Comparison of ENCODE assay signal across 8 mouse cellular contexts in the genomic region with DNA sequence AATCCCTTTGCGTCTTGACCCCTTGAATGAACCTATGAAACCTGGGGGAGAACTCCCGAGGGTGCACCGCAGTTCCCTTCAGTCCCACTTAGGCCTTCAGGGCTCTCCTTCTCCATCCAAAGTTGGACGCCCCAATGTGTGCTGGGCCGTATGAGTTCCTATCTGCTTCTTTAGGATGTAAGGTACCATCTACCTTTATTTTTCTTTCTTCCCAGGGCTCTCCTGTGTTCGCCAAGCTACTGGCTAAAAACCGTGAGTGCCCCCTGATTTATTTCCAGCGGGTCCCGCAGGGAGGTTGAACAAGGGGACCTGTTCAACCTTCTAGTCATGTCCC. TPM values are rescaled to one million over a fixed set of nuclear protein-coding genes. Genes with fewer than 3 reads are reported as not detected.
DNase-seq lines count a peak whose midpoint lies in the region; ATAC-seq lines count a peak whose summit lies in the region.
"Had no signal": no experiment of that assay in that cellular context is flagged by ENCODE, and none has a peak within 500 bp of the region (broad histone marks: within the 10 kb centered on the region; RNA-seq: fewer than 3 reads in every experiment).

No protein-coding gene starts in this region.

- ATAC-seq in lung, embryonic 16.5 days (ENCODE audit: low read depth) = no peak
- ATAC-seq in forebrain, embryonic 14.5 days = no peak; the same call in 1 of the 2 replicates
- no peak for ATAC-seq in liver, embryonic 12.5 days
- no peak for ATAC-seq in stomach, embryonic 16.5 days (ENCODE audit: insufficient read depth, low FRiP score)

- 12% methylated on average over 9 of the region's 9 CpGs for WGBS in lung, embryonic 16.5 days
- WGBS in forebrain, embryonic 14.5 days = under 1% methylated on average over 9 of the region's 9 CpGs
- 17% methylated on average over 9 of the region's 9 CpGs for WGBS in liver, embryonic 12.5 days (ENCODE audit: insufficient replicate concordance)
- WGBS in stomach, embryonic 16.5 days = 14% methylated on average over 9 of the region's 9 CpGs

- no peaks in the 10 kb centered on the region for H3K9me3 ChIP-seq in lung, embryonic 16.5 days (ENCODE audit: control insufficient read depth, low read length)
- H3K9me3 ChIP-seq in forebrain, embryonic 14.5 days (replicated peaks; ENCODE audit: control insufficient read depth, low read length) = no peaks in the 10 kb centered on the region
- no peaks in the 10 kb centered on the region for H3K9me3 ChIP-seq in liver, embryonic 12.5 days (replicated peaks)
- H3K9me3 ChIP-seq in stomach, embryonic 16.5 days (replicated peaks; ENCODE audit: control insufficient read depth, low read length) = no peaks in the 10 kb centered on the region

- no peaks in the 10 kb centered on the region for H3K36me3 ChIP-seq in lung, embryonic 16.5 days (ENCODE audit: control insufficient read depth, insufficient read depth, low read length)
- no peaks in the 10 kb centered on the region for H3K36me3 ChIP-seq in forebrain, embryonic 14.5 days (ENCODE audit: control insufficient read depth, insufficient read depth, low read length)
- no peaks in the 10 kb centered on the region for H3K36me3 ChIP-seq in liver, embryonic 12.5 days
- H3K36me3 ChIP-seq in stomach, embryonic 16.5 days (ENCODE audit: control insufficient read depth, insufficient read depth, low read length) = no peaks in the 10 kb centered on the region

- no peak for DNase-seq in lung, postnatal 4 days
- peak; percentile 25 for DNase-seq in forebrain, embryonic 14.5 days (ENCODE audit: low spot score)
- DNase-seq in adipocyte (ENCODE audit: low spot score) = no peak
- DNase-seq in embryo, embryonic 11 days = no peak
- DNase-seq: kidney, adult 8-10 months had no signal

- H3K4me2 ChIP-seq in lung, embryonic 16.5 days (ENCODE audit: low read depth, low read length) = peak overlapping the region; percentile 85
- peak overlapping the region; percentile 78 for H3K4me2 ChIP-seq in forebrain, embryonic 14.5 days (ENCODE audit: low read length)
- H3K4me2 ChIP-seq in liver, embryonic 12.5 days = peak overlapping the region; percentile 80
- H3K4me2 ChIP-seq in stomach, embryonic 16.5 days (ENCODE audit: low read depth, low read length) = peak overlapping the region; percentile 59

- H3K4me1 ChIP-seq in lung, embryonic 16.5 days (replicated peaks; ENCODE audit: control insufficient read depth, insufficient read depth, low read length) = peaks cover 5% of the 10 kb centered on the region; the same call in 1 of the 2 replicates
- peaks cover 6% of the 10 kb centered on the region for H3K4me1 ChIP-seq in forebrain, embryonic 14.5 days (ENCODE audit: control insufficient read depth, insufficient read depth, low read length)
- H3K4me1 ChIP-seq in liver, embryonic 12.5 days = peaks cover 35% of the 10 kb centered on the region
- H3K4me1 ChIP-seq in stomach, embryonic 16.5 days (ENCODE audit: control insufficient read depth, insufficient read depth, low read length) = peaks cover 10% of the 10 kb centered on the region; the same call in 1 of the 2 replicates

- peak overlapping the region; percentile 79 for H3K9ac ChIP-seq in lung, embryonic 16.5 days (ENCODE audit: low read length)
- peak overlapping the region; percentile 82 for H3K9ac ChIP-seq in forebrain, embryonic 14.5 days (ENCODE audit: low read length)
- H3K9ac ChIP-seq in liver, embryonic 12.5 days = no peak overlapping the region
- H3K9ac ChIP-seq in stomach, embryonic 16.5 days (ENCODE audit: low read length) = peak overlapping the region; percentile 67

- H3K4me3 ChIP-seq in lung, embryonic 16.5 days (ENCODE audit: low read length) = peak overlapping the region; percentile 73
- H3K4me3 ChIP-seq in forebrain, embryonic 14.5 days (ENCODE audit: low read depth, low read length) = peak overlapping the region; percentile 69
- peak overlapping the region; percentile 58 for H3K4me3 ChIP-seq in liver, embryonic 12.5 days
- peak overlapping the region; percentile 55 for H3K4me3 ChIP-seq in stomach, embryonic 16.5 days (replicated peaks; ENCODE audit: low read length)

- no peak overlapping the region for H3K27ac ChIP-seq in lung, embryonic 16.5 days (ENCODE audit: low read length)
- H3K27ac ChIP-seq in forebrain, embryonic 14.5 days (ENCODE audit: low read depth, low read length) = no peak overlapping the region
- H3K27ac ChIP-seq in liver, embryonic 12.5 days = no peak overlapping the region
- H3K27ac ChIP-seq in stomach, embryonic 16.5 days (ENCODE audit: low read length) = no peak overlapping the region

- H3K27me3 ChIP-seq in lung, embryonic 16.5 days (ENCODE audit: control insufficient read depth, insufficient read depth, low read depth, low read length) = no peaks in the 10 kb centered on the region
- no peaks in the 10 kb centered on the region for H3K27me3 ChIP-seq in forebrain, embryonic 14.5 days (replicated peaks; ENCODE audit: control insufficient read depth, insufficient read depth, low read length)
- peaks cover 49% of the 10 kb centered on the region for H3K27me3 ChIP-seq in liver, embryonic 12.5 days (replicated peaks)
- H3K27me3 ChIP-seq in stomach, embryonic 16.5 days (ENCODE audit: control insufficient read depth, insufficient read depth, low read length) = no peaks in the 10 kb centered on the region

RNA-seq across cellular contexts. Expression of a gene that starts 0.9 kb away (rescaled TPM):
- polyA plus RNA-seq in lung, embryonic 16.5 days (2015; fragmentation: Nextera tagmentation; extraction: Ambion mirVana) = 7.3 and 8.5 TPM in 2 replicates
- polyA plus RNA-seq in forebrain, embryonic 14.5 days (2014; fragmentation: Nextera tagmentation; extraction: Ambion mirVana) = 6.7 and 7.7 TPM in 2 replicates
- 2.3 and 2.4 TPM in 2 replicates for polyA plus RNA-seq in liver, embryonic 12.5 days (2016; fragmentation: Nextera tagmentation; extraction: Ambion mirVana)
- polyA plus RNA-seq in stomach, embryonic 16.5 days (2015; fragmentation: Nextera tagmentation; extraction: Ambion mirVana) = 9.2 and 10.4 TPM in 2 replicates

RNA-seq across cellular contexts. Expression of a gene that starts 18.4 kb away (rescaled TPM):
- polyA plus RNA-seq in lung, embryonic 16.5 days (2015; fragmentation: Nextera tagmentation; extraction: Ambion mirVana) = 12.3 and 15.0 TPM in 2 replicates
- 229 and 249 TPM in 2 replicates for polyA plus RNA-seq in forebrain, embryonic 14.5 days (2014; fragmentation: Nextera tagmentation; extraction: Ambion mirVana)
- polyA plus RNA-seq in liver, embryonic 12.5 days (2016; fragmentation: Nextera tagmentation; extraction: Ambion mirVana) = 1.1 and 1.4 TPM in 2 replicates
- polyA plus RNA-seq in stomach, embryonic 16.5 days (2015; fragmentation: Nextera tagmentation; extraction: Ambion mirVana) = 20.5 and 21.9 TPM in 2 replicates

RNA-seq across cellular contexts. Expression of a gene that starts 27.7 kb away (rescaled TPM):
- polyA plus RNA-seq in lung, embryonic 16.5 days (2015; fragmentation: Nextera tagmentation; extraction: Ambion mirVana) = 5.4 and 5.8 TPM in 2 replicates
- 3.6 and 4.1 TPM in 2 replicates for polyA plus RNA-seq in forebrain, embryonic 14.5 days (2014; fragmentation: Nextera tagmentation; extraction: Ambion mirVana)
- polyA plus RNA-seq in liver, embryonic 12.5 days (2016; fragmentation: Nextera tagmentation; extraction: Ambion mirVana) = 1.8 and 2.2 TPM in 2 replicates
- 6.3 and 6.6 TPM in 2 replicates for polyA plus RNA-seq in stomach, embryonic 16.5 days (2015; fragmentation: Nextera tagmentation; extraction: Ambion mirVana)

RNA-seq across cellular contexts. Expression of a gene that starts 43.6 kb away (rescaled TPM):
- not detected in 2 replicates for polyA plus RNA-seq in lung, embryonic 16.5 days (2015; fragmentation: Nextera tagmentation; extraction: Ambion mirVana)
- 0.27 and 0.50 TPM in 2 replicates for polyA plus RNA-seq in forebrain, embryonic 14.5 days (2014; fragmentation: Nextera tagmentation; extraction: Ambion mirVana)
- polyA plus RNA-seq in liver, embryonic 12.5 days (2016; fragmentation: Nextera tagmentation; extraction: Ambion mirVana) = not detected in 2 replicates
- polyA plus RNA-seq in stomach, embryonic 16.5 days (2015; fragmentation: Nextera tagmentation; extraction: Ambion mirVana) = 0.17 TPM in 1 of 2 replicates, not detected in the other

RNA-seq across cellular contexts. Expression of a gene that starts 46.3 kb away (rescaled TPM):
- polyA plus RNA-seq in lung, embryonic 16.5 days (2015; fragmentation: Nextera tagmentation; extraction: Ambion mirVana) = 8.1 and 9.6 TPM in 2 replicates
- polyA plus RNA-seq in forebrain, embryonic 14.5 days (2014; fragmentation: Nextera tagmentation; extraction: Ambion mirVana) = 25.7 and 27.2 TPM in 2 replicates
- polyA plus RNA-seq in liver, embryonic 12.5 days (2016; fragmentation: Nextera tagmentation; extraction: Ambion mirVana) = 3.2 and 3.5 TPM in 2 replicates
- polyA plus RNA-seq in stomach, embryonic 16.5 days (2015; fragmentation: Nextera tagmentation; extraction: Ambion mirVana) = 6.5 and 7.4 TPM in 2 replicates

Comparison
In these comparisons a context has a peak if more than half of its experiments do, and no peak if none do; other contexts are left out.
1. RNA of a gene that starts 18.4 kb away (polyA plus RNA-seq): 229 to 249 TPM in forebrain, embryonic 14.5 days; 20.5 to 21.9 TPM in stomach, embryonic 16.5 days, 12.3 to 15.0 TPM in lung, embryonic 16.5 days and 1.1 to 1.4 TPM in liver, embryonic 12.5 days; every median in the first group is over 10 times any median in the second.
2. Peak in every context shown above with its lines, with median percentiles within 50 percentile points of each other: H3K4me2 ChIP-seq and H3K4me3 ChIP-seq.